Mouse (Mus musculus) liver, embryonic 14.5 days (tissue): ENCODE data around the gene Lpcat4. TPM values are rescaled to one million over a fixed set of nuclear protein-coding genes. Genes with fewer than 3 reads are reported as not detected.

Experiments
- ATAC-seq: fragments of 200-750 bp; cut with Nextera tagmentation; 2 replicates; pipeline ENCODE4 v1.8.0; 2017; ENCODE audit warnings: moderate number of reproducible peaks, mild to moderate bottlenecking, moderate library complexity; ENCODE audit not compliant: insufficient read depth
- DNase-seq, 3 experiments: peaks; one replicate each; pipeline ENCODE4 v3.0.0-alpha.2; 2012 to 2013; ENCODE audit warnings: low read depth in 3 of 3, low spot score in 3 of 3
- H3K27ac ChIP-seq: fragments of 300-500 bp; sonication (generic); 2 replicates; pipeline ENCODE4 v1.5.1; 2014; ENCODE audit warnings: moderate library complexity, mild to moderate bottlenecking, control low read depth, inconsistent platforms
- H3K27me3 ChIP-seq: fragments of 300-500 bp; sonication (generic); 2 replicates; pipeline ENCODE4 v1.6.1; 2014; ENCODE audit warnings: mild to moderate bottlenecking, low read length, moderate library complexity; ENCODE audit not compliant: control insufficient read depth, insufficient read depth
- H3K36me3 ChIP-seq: fragments of 300-500 bp; sonication (generic); replicated peaks from 2 replicates; pipeline ENCODE4 v1.6.1; 2014; ENCODE audit warnings: low read depth; ENCODE audit not compliant: control insufficient read depth, insufficient read depth
- H3K4me1 ChIP-seq, 2 experiments: fragments of 200-500 bp in 1 of 2; fragments of 300-500 bp in 1 of 2; sonication (generic) in 1 of 2; replicated peaks; 2 replicates each; pipeline ENCODE4 v1.6.1; 2012 to 2014; ENCODE audit warnings: antibody characterized with exemption in 1 of 2, inconsistent platforms in 1 of 2, low read length in 1 of 2; ENCODE audit not compliant: control insufficient read depth in 2 of 2, insufficient read depth in 2 of 2
- H3K4me2 ChIP-seq: fragments of 300-500 bp; sonication (generic); 2 replicates; pipeline ENCODE4 v1.6.1; 2014; ENCODE audit warnings: low read depth, mild to moderate bottlenecking, control low read depth, moderate library complexity
- H3K4me3 ChIP-seq, 2 experiments: fragments of 200-500 bp in 1 of 2; fragments of 300-500 bp in 1 of 2; sonication (generic) in 1 of 2; 2 replicates each; pipeline ENCODE4 v1.5.1; 2012 to 2014; ENCODE audit warnings: low read depth in 2 of 2, low read length in 2 of 2, mild to moderate bottlenecking in 2 of 2, control low read depth in 1 of 2, inconsistent platforms in 1 of 2, moderate library complexity in 1 of 2; ENCODE audit not compliant: insufficient read depth in 1 of 2
- H3K9ac ChIP-seq: fragments of 300-500 bp; sonication (generic); replicated peaks from 2 replicates; pipeline ENCODE4 v1.6.1; 2014; ENCODE audit warnings: mild to moderate bottlenecking, control low read depth, moderate library complexity
- H3K9me3 ChIP-seq: fragments of 300-500 bp; sonication (generic); 2 replicates; pipeline ENCODE4 v1.6.1; 2016; ENCODE audit warnings: low read length, mixed read lengths; ENCODE audit not compliant: control insufficient read depth
- CTCF ChIP-seq: IDR thresholded peaks from 2 replicates; pipeline ENCODE4 v1.5.1; 2016; ENCODE audit warnings: antibody characterized with exemption, low read depth, control low read depth
- EP300 ChIP-seq: IDR thresholded peaks from 2 replicates; pipeline ENCODE4 v1.6.1; 2016; ENCODE audit warnings: antibody characterized with exemption, low read depth
- WGBS: fragments of 180-500 bp; shearing (Covaris S2); extraction: QIAGEN DNeasy Blood & Tissue Kit; methylation state at CpG from one replicate; pipeline ENCODE4 v1.1.7; 2014; ENCODE audit not compliant: insufficient replicate concordance; 5-methylcytosine and 5-hydroxymethylcytosine counted together
- polyA plus RNA-seq, 2 experiments: library from polyadenylated mRNA; depleted of rRNA in 1 of 2; stranded (reverse) in 1 of 2; unstranded in 1 of 2; fragments of >200 nt; fragmentation: Nextera tagmentation in 1 of 2; extraction: Ambion mirVana in 1 of 2; gene quantifications; 2 replicates each; pipeline versions ENCODE4 v1.2.1 to v1.2.3; 2012 to 2014

Gene Lpcat4
- polyA plus RNA-seq, 2 experiments: 2.1 to 2.4 TPM

GRCm38 (mm10) chr2:112245307-112245706 lies 6.0 kb downstream of the Lpcat4 start:
- Histone ChIP-seq H3K36me3 (no peaks in the 10 kb centered on the region), H3K9me3 (no peaks in the 10 kb centered on the region), H3K27ac (no peak overlapping the region), H3K4me2 (no peak overlapping the region), H3K4me3 (no peak overlapping the region), H3K27me3 (no peaks in the 10 kb centered on the region), H3K9ac (no peak overlapping the region), H3K4me1 (no peaks in the 10 kb centered on the region)
- TF ChIP-seq EP300: no peak
- TF ChIP-seq CTCF: no peak
- no peak for DNase-seq
- 67% methylated on average over 5 of the region's 5 CpGs for WGBS
- ATAC-seq: no peak

- TF ChIP-seq CTCF (no peak), EP300 (no peak)
- no peaks in the 10 kb centered on the region for H3K27me3 ChIP-seq
- ATAC-seq: no peak
Measured at GRCm38 (mm10) chr2:112246193-112246592, 6.9 kb downstream of the Lpcat4 start.

GRCm38 (mm10) chr2:112247323-112247722 lies 8.1 kb downstream of the Lpcat4 start:
- no peak overlapping the region for H3K4me3 ChIP-seq
- H3K9ac ChIP-seq: no peak overlapping the region
- 42% methylated on average over 10 of the region's 10 CpGs for WGBS
- TF ChIP-seq CTCF: no peak
- no peak for TF ChIP-seq EP300
- no peaks in the 10 kb centered on the region for H3K4me1 ChIP-seq
- H3K36me3 ChIP-seq: no peaks in the 10 kb centered on the region
- H3K27ac ChIP-seq: no peak overlapping the region
- ATAC-seq (no peak), DNase-seq (no peak)
- no peaks in the 10 kb centered on the region for H3K9me3 ChIP-seq
- H3K27me3 ChIP-seq: no peaks in the 10 kb centered on the region
- H3K4me2 ChIP-seq: no peak overlapping the region

More at GRCm38 (mm10) chr2:112246193-112246592, 6.9 kb downstream of the Lpcat4 start:
- H3K9ac ChIP-seq: no peak overlapping the region
- H3K9me3 ChIP-seq: no peaks in the 10 kb centered on the region
- H3K27ac ChIP-seq: no peak overlapping the region
- H3K4me3 ChIP-seq: no peak overlapping the region
- no peaks in the 10 kb centered on the region for H3K4me1 ChIP-seq
- no peak overlapping the region for H3K4me2 ChIP-seq
- no peaks in the 10 kb centered on the region for H3K36me3 ChIP-seq
- no peak for DNase-seq
- 76% methylated on average over 6 of the region's 6 CpGs for WGBS

GRCm38 (mm10) chr2:112249780-112250453 lies 10.6 kb downstream of the Lpcat4 start:
- no peaks in the 10 kb centered on the region for H3K27me3 ChIP-seq
- DNase-seq (no peak), ATAC-seq (no peak)
- TF ChIP-seq EP300 (no peak), CTCF (no peak)
- H3K4me2 ChIP-seq: no peak overlapping the region
- H3K9me3 ChIP-seq: no peaks in the 10 kb centered on the region
- no peaks in the 10 kb centered on the region for H3K4me1 ChIP-seq
- H3K4me3 ChIP-seq: no peak overlapping the region
- H3K36me3 ChIP-seq: no peaks in the 10 kb centered on the region
- no peak overlapping the region for H3K9ac ChIP-seq
- 68% methylated on average over 10 of the region's 10 CpGs for WGBS
- no peak overlapping the region for H3K27ac ChIP-seq

- Histone ChIP-seq H3K4me2 (no peak overlapping the region), H3K27me3 (no peaks in the 10 kb centered on the region), H3K4me3 (no peak overlapping the region), H3K9me3 (no peaks in the 10 kb centered on the region), H3K4me1 (no peaks in the 10 kb centered on the region), H3K36me3 (no peaks in the 10 kb centered on the region), H3K9ac (no peak overlapping the region), H3K27ac (no peak overlapping the region)
- no peak for DNase-seq
- WGBS: 44% methylated on average over 7 of the region's 7 CpGs
- TF ChIP-seq CTCF: no peak
- TF ChIP-seq EP300: no peak
- no peak for ATAC-seq
Measured at GRCm38 (mm10) chr2:112254675-112255515, 15.6 kb downstream of the Lpcat4 start.
